Mouse (Mus musculus): ENCODE measurements around the gene Tmtc2. TPM values are rescaled to one million over a fixed set of nuclear protein-coding genes. Genes with fewer than 3 reads are reported as not detected.

Gene Tmtc2
- polyA plus RNA-seq, 1 experiment from 2014 or later: 5.7 TPM

GRCm38 (mm10) chr10:105453441-105453840 is 120.8 kb downstream of the Tmtc2 start:
- Histone ChIP-seq H3K4me1 (replicated peaks; ENCODE audit: control insufficient read depth, insufficient read depth) (no peaks in the 10 kb centered on the region), H3K9me3 (ENCODE audit: control insufficient read depth, low read length) (no peaks in the 10 kb centered on the region), H3K27ac (replicated peaks) (no peak overlapping the region), H3K27me3 (ENCODE audit: control insufficient read depth, insufficient read depth, low read length) (no peaks in the 10 kb centered on the region), H3K4me2 (replicated peaks; ENCODE audit: low read depth) (no peak overlapping the region), H3K36me3 (ENCODE audit: control insufficient read depth, insufficient read depth, low read length) (no peaks in the 10 kb centered on the region), H3K4me3 (ENCODE audit: low read depth, low read length) (no peak overlapping the region), H3K9ac (ENCODE audit: low read length) (no peak overlapping the region)
- DNase-seq (ENCODE audit: low spot score): no peak
- TF ChIP-seq EP300 (optimal IDR thresholded peaks at IDR 0.05) (no peak), CTCF (IDR thresholded peaks at IDR 0.05; ENCODE audit: low read depth) (no peak)
- 72% methylated on average over 8 of the region's 8 CpGs for WGBS
- no peak for ATAC-seq (ENCODE audit: low FRiP score, low TSS enrichment)

DNA sequence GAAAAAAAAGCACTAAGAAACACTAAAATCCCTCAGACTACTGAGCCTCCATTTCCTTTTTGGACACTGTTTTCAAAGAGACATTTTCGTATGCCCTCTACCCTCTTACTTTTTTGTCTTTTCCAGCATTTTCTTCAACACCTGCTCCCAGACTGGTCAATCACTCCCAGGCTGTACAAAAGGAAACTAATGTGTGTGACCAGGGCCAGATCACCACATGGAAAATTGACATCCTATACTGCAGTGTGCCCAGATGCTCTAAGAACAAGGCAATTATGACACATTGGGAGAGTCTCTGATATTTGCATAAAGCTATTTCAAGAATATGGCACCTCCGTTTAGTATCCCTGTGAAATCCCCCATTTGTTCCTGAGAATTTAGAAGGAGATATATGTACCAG is 127.1 kb downstream of the Tmtc2 start:
- H3K9ac ChIP-seq (ENCODE audit: low read length): no peak overlapping the region
- TF ChIP-seq CTCF (IDR thresholded peaks at IDR 0.05; ENCODE audit: low read depth): no peak
- TF ChIP-seq EP300 (optimal IDR thresholded peaks at IDR 0.05): no peak
- H3K4me3 ChIP-seq (ENCODE audit: low read depth, low read length): no peak overlapping the region
- no peaks in the 10 kb centered on the region for H3K36me3 ChIP-seq (ENCODE audit: control insufficient read depth, insufficient read depth, low read length)
- H3K27ac ChIP-seq (replicated peaks): no peak overlapping the region
- no peaks in the 10 kb centered on the region for H3K27me3 ChIP-seq (ENCODE audit: control insufficient read depth, insufficient read depth, low read length)
- ATAC-seq (ENCODE audit: low FRiP score, low TSS enrichment) (no peak), DNase-seq (ENCODE audit: low spot score) (no peak)
- no peaks in the 10 kb centered on the region for H3K9me3 ChIP-seq (ENCODE audit: control insufficient read depth, low read length)
- WGBS: 93% methylated on average over 2 of the region's 2 CpGs
- no peaks in the 10 kb centered on the region for H3K4me1 ChIP-seq (replicated peaks; ENCODE audit: control insufficient read depth, insufficient read depth)
- H3K4me2 ChIP-seq (replicated peaks; ENCODE audit: low read depth): no peak overlapping the region

GRCm38 (mm10) chr10:105444309-105444708 is 129.9 kb downstream of the Tmtc2 start:
- Histone ChIP-seq H3K9me3 (ENCODE audit: control insufficient read depth, low read length) (no peaks in the 10 kb centered on the region), H3K4me2 (replicated peaks; ENCODE audit: low read depth) (no peak overlapping the region), H3K27ac (replicated peaks) (no peak overlapping the region), H3K36me3 (ENCODE audit: control insufficient read depth, insufficient read depth, low read length) (no peaks in the 10 kb centered on the region), H3K4me1 (replicated peaks; ENCODE audit: control insufficient read depth, insufficient read depth) (no peaks in the 10 kb centered on the region), H3K4me3 (ENCODE audit: low read depth, low read length) (no peak overlapping the region), H3K27me3 (ENCODE audit: control insufficient read depth, insufficient read depth, low read length) (no peaks in the 10 kb centered on the region), H3K9ac (ENCODE audit: low read length) (no peak overlapping the region)
- no peak for DNase-seq (ENCODE audit: low spot score)
- no peak for TF ChIP-seq EP300 (optimal IDR thresholded peaks at IDR 0.05)
- TF ChIP-seq CTCF (IDR thresholded peaks at IDR 0.05; ENCODE audit: low read depth): no peak
- 69% methylated on average over 3 of the region's 3 CpGs for WGBS
- no peak for ATAC-seq (ENCODE audit: low FRiP score, low TSS enrichment)

- Histone ChIP-seq H3K4me1 (replicated peaks; ENCODE audit: control insufficient read depth, insufficient read depth) (no peaks in the 10 kb centered on the region), H3K36me3 (ENCODE audit: control insufficient read depth, insufficient read depth, low read length) (no peaks in the 10 kb centered on the region), H3K9ac (ENCODE audit: low read length) (no peak overlapping the region), H3K4me2 (replicated peaks; ENCODE audit: low read depth) (no peak overlapping the region), H3K27ac (replicated peaks) (no peak overlapping the region), H3K9me3 (ENCODE audit: control insufficient read depth, low read length) (no peaks in the 10 kb centered on the region), H3K27me3 (ENCODE audit: control insufficient read depth, insufficient read depth, low read length) (no peaks in the 10 kb centered on the region), H3K4me3 (ENCODE audit: low read depth, low read length) (no peak overlapping the region)
- WGBS: 50% methylated on average over 5 of the region's 5 CpGs
- ATAC-seq (ENCODE audit: low FRiP score, low TSS enrichment): no peak
- TF ChIP-seq EP300 (optimal IDR thresholded peaks at IDR 0.05) (no peak), CTCF (IDR thresholded peaks at IDR 0.05; ENCODE audit: low read depth) (no peak)
- DNase-seq (ENCODE audit: low spot score): no peak
Measured at GRCm38 (mm10) chr10:105434879-105435278, 139.4 kb downstream of the Tmtc2 start.

GRCm38 (mm10) chr10:105430885-105431284 is 143.4 kb downstream of the Tmtc2 start:
- H3K4me2 ChIP-seq (replicated peaks; ENCODE audit: low read depth): 0 out of 2 replicates have a peak overlapping the region, but pooled peaks have one; percentile 3
- H3K4me1 ChIP-seq (replicated peaks; ENCODE audit: control insufficient read depth, insufficient read depth): no peaks in the 10 kb centered on the region
- H3K27me3 ChIP-seq (ENCODE audit: control insufficient read depth, insufficient read depth, low read length): no peaks in the 10 kb centered on the region
- DNase-seq (ENCODE audit: low spot score): no peak
- no peaks in the 10 kb centered on the region for H3K9me3 ChIP-seq (ENCODE audit: control insufficient read depth, low read length)
- ATAC-seq (ENCODE audit: low FRiP score, low TSS enrichment): no peak
- no peak overlapping the region for H3K27ac ChIP-seq (replicated peaks)
- 67% methylated on average over 3 of the region's 3 CpGs for WGBS
- H3K9ac ChIP-seq (ENCODE audit: low read length): no peak overlapping the region
- TF ChIP-seq CTCF (IDR thresholded peaks at IDR 0.05; ENCODE audit: low read depth) (no peak), EP300 (optimal IDR thresholded peaks at IDR 0.05) (no peak)
- no peak overlapping the region for H3K4me3 ChIP-seq (ENCODE audit: low read depth, low read length)
- H3K36me3 ChIP-seq (ENCODE audit: control insufficient read depth, insufficient read depth, low read length): no peaks in the 10 kb centered on the region

DNA sequence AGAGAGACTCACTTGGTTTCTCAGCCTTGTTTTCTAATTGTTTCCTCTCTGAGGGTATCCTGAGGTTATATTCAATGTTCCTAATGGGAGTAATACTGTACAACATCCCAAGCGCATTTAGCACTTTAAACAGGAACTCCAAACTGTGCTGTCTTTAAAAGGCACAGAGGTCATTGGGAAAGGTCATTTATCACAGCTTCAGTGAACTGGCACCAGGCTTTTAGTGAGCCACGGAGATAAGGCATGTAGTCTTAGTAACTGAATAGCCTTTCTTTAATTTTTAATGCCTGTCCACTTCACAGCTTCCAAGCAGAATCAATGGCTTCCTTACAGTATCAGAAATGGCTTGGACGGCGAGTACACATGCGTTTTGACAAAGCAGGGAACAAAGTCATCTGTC is 144.0 kb downstream of the Tmtc2 start:
- DNase-seq (ENCODE audit: low spot score): no peak
- WGBS: 51% methylated on average over 5 of the region's 5 CpGs
- Histone ChIP-seq H3K27ac (replicated peaks) (no peak overlapping the region), H3K9ac (ENCODE audit: low read length) (no peak overlapping the region), H3K36me3 (ENCODE audit: control insufficient read depth, insufficient read depth, low read length) (no peaks in the 10 kb centered on the region), H3K27me3 (ENCODE audit: control insufficient read depth, insufficient read depth, low read length) (no peaks in the 10 kb centered on the region), H3K4me3 (ENCODE audit: low read depth, low read length) (no peak overlapping the region), H3K9me3 (ENCODE audit: control insufficient read depth, low read length) (no peaks in the 10 kb centered on the region), H3K4me2 (replicated peaks; ENCODE audit: low read depth) (no peak overlapping the region), H3K4me1 (replicated peaks; ENCODE audit: control insufficient read depth, insufficient read depth) (no peaks in the 10 kb centered on the region)
- no peak for ATAC-seq (ENCODE audit: low FRiP score, low TSS enrichment)
- no peak for TF ChIP-seq EP300 (optimal IDR thresholded peaks at IDR 0.05)
- TF ChIP-seq CTCF (IDR thresholded peaks at IDR 0.05; ENCODE audit: low read depth): no peak

Measured in stomach, postnatal 0 days (tissue).